9 mouse cellular contexts compared by ENCODE assay signal in the genomic region with DNA sequence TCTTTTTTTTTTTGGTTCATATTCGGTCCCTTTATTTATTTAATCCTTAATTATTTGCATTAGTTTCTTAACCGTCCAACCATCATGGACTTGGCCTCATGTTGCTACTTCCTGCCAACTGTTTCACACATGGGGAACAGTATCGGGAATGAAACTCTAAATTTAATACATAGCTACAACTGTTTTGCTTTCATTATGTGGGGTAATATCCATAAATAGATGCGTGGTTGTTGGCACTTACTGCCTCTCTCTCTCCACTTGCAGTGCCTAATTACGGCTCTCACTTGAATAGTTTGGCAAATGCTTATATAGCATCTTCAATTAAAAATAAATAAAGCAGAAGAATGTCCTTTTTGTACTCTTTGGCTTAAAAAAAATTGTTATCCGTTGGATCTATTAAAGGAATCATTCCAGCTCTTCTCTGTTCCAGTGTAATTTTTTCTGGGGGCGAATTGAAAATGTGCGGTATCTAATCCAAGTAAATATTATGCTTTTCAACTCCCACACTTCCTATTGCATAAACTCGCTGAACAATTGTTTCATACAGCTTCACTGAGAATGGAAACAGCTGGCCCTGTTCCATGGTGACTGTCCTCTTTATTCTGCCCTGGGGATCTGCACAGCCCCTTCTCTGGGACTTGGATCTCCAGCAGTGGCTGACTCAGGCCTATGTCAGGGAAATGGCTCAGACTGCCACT.
DNase-seq lines count a peak whose midpoint lies in the region; ATAC-seq and TF ChIP-seq lines count a peak whose summit lies in the region.
"Had no signal": no experiment of that assay in that cellular context is flagged by ENCODE, and none has a peak within 500 bp of the region (broad histone marks: within the 10 kb centered on the region; RNA-seq: fewer than 3 reads in every experiment).

No protein-coding gene starts in this region.

- DNase-seq in forebrain, embryonic 10.5 days (ENCODE audit: extremely low spot score, low spot score), result no peak
- peak; percentile 82 for DNase-seq in 3T3-L1 (ENCODE audit: low read depth, low spot score)
- DNase-seq in forebrain, postnatal 0 days, result peak; percentile 31
- DNase-seq in heart, postnatal 4 days, result peak; percentile 70
- DNase-seq in lung, postnatal 4 days, result peak; percentile 68 to 70
- DNase-seq in hindbrain, embryonic 10.5 days (ENCODE audit: low spot score), result no peak
- no peak for DNase-seq in thymus, postnatal 4 days

- no peak overlapping the region for H3K4me2 ChIP-seq in forebrain, embryonic 15.5 days (replicated peaks)
- no peak overlapping the region for H3K4me2 ChIP-seq in forebrain, postnatal 0 days (ENCODE audit: low read depth)
- H3K4me2 ChIP-seq: limb, embryonic 13.5 days had no signal

- ATAC-seq in forebrain, embryonic 15.5 days (replicated peaks), result peak; percentile 78
- 0 out of 2 replicates have a peak, but pooled peaks have one; percentile 47 for ATAC-seq in forebrain, postnatal 0 days

- no peaks in the 10 kb centered on the region for H3K9me3 ChIP-seq in forebrain, embryonic 15.5 days
- no peaks in the 10 kb centered on the region for H3K9me3 ChIP-seq in forebrain, embryonic 10.5 days
- H3K9me3 ChIP-seq in forebrain, postnatal 0 days (ENCODE audit: low read length), result no peaks in the 10 kb centered on the region
- H3K9me3 ChIP-seq in hindbrain, embryonic 10.5 days, result no peaks in the 10 kb centered on the region
- H3K9me3 ChIP-seq: limb, embryonic 13.5 days had no signal

- no peak overlapping the region for H3K9ac ChIP-seq in forebrain, embryonic 15.5 days (replicated peaks)
- H3K9ac ChIP-seq in forebrain, postnatal 0 days, result no peak overlapping the region
- H3K9ac ChIP-seq: limb, embryonic 13.5 days had no signal

- no peak overlapping the region for H3K27ac ChIP-seq in forebrain, embryonic 15.5 days (replicated peaks)
- H3K27ac ChIP-seq in forebrain, embryonic 10.5 days, result no peak overlapping the region
- no peak overlapping the region for H3K27ac ChIP-seq in forebrain, postnatal 0 days (ENCODE audit: low read depth, low read length)
- no peak overlapping the region for H3K27ac ChIP-seq in hindbrain, embryonic 10.5 days
- H3K27ac ChIP-seq: limb, embryonic 13.5 days had no signal

- H3K4me3 ChIP-seq in forebrain, embryonic 15.5 days, result no peak overlapping the region
- H3K4me3 ChIP-seq in forebrain, embryonic 10.5 days, result no peak overlapping the region
- H3K4me3 ChIP-seq in forebrain, postnatal 0 days (ENCODE audit: low read depth, low read length), result no peak overlapping the region
- H3K4me3 ChIP-seq in hindbrain, embryonic 10.5 days, result no peak overlapping the region
- H3K4me3 ChIP-seq: limb, embryonic 13.5 days had no signal

- peaks cover 6% of the 10 kb centered on the region for H3K27me3 ChIP-seq in forebrain, embryonic 15.5 days
- no peaks in the 10 kb centered on the region for H3K27me3 ChIP-seq in forebrain, embryonic 10.5 days (ENCODE audit: poor library complexity, severe bottlenecking)
- no peaks in the 10 kb centered on the region for H3K27me3 ChIP-seq in forebrain, postnatal 0 days (ENCODE audit: insufficient read depth, low read length)
- no peaks in the 10 kb centered on the region for H3K27me3 ChIP-seq in hindbrain, embryonic 10.5 days (ENCODE audit: insufficient read depth, poor library complexity, severe bottlenecking)
- H3K27me3 ChIP-seq: limb, embryonic 13.5 days had no signal

- 19% methylated on average over 9 of the region's 9 CpGs for WGBS in forebrain, embryonic 15.5 days
- WGBS in forebrain, embryonic 10.5 days, result 84% methylated on average over 9 of the region's 9 CpGs
- WGBS in forebrain, postnatal 0 days, result 12% methylated on average over 9 of the region's 9 CpGs
- WGBS in hindbrain, embryonic 10.5 days, result 80% methylated on average over 9 of the region's 9 CpGs

- no peaks in the 10 kb centered on the region for H3K36me3 ChIP-seq in forebrain, embryonic 15.5 days
- no peaks in the 10 kb centered on the region for H3K36me3 ChIP-seq in forebrain, embryonic 10.5 days (replicated peaks)
- no peaks in the 10 kb centered on the region for H3K36me3 ChIP-seq in forebrain, postnatal 0 days (ENCODE audit: insufficient read depth)
- H3K36me3 ChIP-seq in hindbrain, embryonic 10.5 days, result no peaks in the 10 kb centered on the region
- H3K36me3 ChIP-seq: limb, embryonic 13.5 days had no signal

- H3K4me1 ChIP-seq in forebrain, embryonic 15.5 days, result peaks cover 12% of the 10 kb centered on the region
- peaks cover 16% of the 10 kb centered on the region for H3K4me1 ChIP-seq in forebrain, embryonic 10.5 days
- no peaks in the 10 kb centered on the region for H3K4me1 ChIP-seq in forebrain, postnatal 0 days (ENCODE audit: insufficient read depth)
- no peaks in the 10 kb centered on the region for H3K4me1 ChIP-seq in hindbrain, embryonic 10.5 days (replicated peaks)

- TF ChIP-seq CTCF in forebrain, postnatal 0 days (IDR thresholded peaks at IDR 0.05; ENCODE audit: low read depth), result no peak

Comparison
In these comparisons a context has a peak if more than half of its experiments do, and no peak if none do; other contexts are left out.
1. DNase-seq: peak in 3T3-L1 (single experiment), forebrain, postnatal 0 days (single experiment), heart, postnatal 4 days (single experiment) and lung, postnatal 4 days (2 of 2); none in forebrain, embryonic 10.5 days (single experiment), hindbrain, embryonic 10.5 days (single experiment) and thymus, postnatal 4 days (single experiment).